Mouse (Mus musculus): Measurements from ENCODE around the gene Zfp418.
"Not testable (repeated sequence)": the region's sequence is repeated elsewhere in the genome, so short reads cannot be mapped to it uniquely, and the experiment has no call there.

The Zfp418 gene

DNA sequence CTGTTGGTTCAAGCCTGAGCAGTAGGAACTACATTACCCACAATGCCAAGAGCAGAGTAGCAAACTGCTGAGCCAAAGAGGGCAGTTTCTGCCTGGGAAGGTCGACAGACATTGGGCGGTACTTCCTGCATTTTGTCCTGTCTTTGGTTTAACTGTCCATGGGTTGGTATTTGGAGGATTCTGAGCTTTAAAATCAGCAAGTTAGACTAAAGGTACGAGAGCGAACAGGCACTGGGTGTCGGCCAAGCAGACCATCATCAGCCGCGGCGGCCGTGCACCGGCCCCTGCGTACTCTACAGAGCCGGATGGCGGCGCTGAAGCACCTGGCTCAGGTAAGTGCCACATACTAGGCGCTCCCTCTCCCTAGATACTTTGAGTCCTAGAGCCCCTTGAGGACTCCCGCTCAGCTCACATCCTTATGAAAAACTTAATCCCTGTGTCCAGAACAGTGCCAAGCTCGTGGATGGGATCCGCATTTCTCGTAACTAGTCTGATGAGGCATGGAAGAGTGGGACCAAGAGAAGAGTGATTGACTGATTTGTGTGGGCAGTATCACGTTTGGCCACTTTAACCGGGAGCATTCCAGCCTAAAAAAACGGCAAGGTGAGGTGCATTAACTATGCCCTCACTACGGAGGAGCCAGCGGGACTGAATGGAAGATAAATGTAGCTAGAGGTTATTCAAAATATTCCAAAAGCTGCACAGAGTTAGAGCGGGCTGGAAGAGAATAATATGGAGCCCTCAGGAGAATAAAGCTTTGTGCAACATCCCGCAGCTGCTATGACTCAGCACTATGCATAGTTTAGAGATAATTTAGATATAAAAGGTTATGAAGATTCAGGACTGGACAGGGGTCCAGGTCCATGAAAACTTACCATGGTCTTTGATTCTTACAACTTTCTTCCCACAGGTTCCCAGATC lies at the start of gene Zfp418:
Gene Zfp418, plus strand, starts transcription at position 104 of the 921 bp plus-strand sequence.
- DNase-seq (ENCODE audit: low spot score): peak; percentile 31

- DNase-seq (ENCODE audit: low spot score): no peak
Measured at GRCm38 (mm10) chr7:7121602-7121980, 49.5 kb upstream of the Zfp418 start.

DNA sequence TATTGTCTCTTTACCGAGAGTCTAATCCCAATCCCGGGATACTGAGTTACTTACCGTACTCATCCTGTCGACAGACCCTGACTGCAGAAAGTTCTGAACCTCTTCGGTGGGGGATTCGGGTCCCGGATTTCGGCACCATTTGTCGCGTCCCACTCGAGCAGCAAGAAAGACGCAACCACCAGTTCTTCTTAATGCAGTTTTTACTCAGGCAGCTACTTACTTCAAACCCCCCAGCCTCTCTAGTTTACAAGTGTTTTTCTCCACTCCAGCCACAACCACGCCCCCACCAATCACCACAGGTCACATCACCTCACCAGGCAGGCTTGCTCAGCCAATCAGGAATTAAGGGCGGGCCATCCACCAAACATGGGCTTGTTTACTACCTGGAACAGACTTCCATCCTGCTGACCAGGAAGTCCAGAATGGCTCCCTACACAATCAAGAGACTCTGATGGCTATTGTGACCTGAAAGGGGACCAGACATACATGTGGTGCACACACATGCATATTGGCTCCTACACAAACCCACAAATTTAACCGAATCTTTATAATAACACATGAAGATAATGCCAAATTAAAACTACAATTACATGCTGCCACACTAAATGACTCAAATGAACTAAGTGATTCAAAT lies 40.5 kb upstream of the Zfp418 start:
- DNase-seq (ENCODE audit: low spot score): not testable (repeated sequence)

DNA sequence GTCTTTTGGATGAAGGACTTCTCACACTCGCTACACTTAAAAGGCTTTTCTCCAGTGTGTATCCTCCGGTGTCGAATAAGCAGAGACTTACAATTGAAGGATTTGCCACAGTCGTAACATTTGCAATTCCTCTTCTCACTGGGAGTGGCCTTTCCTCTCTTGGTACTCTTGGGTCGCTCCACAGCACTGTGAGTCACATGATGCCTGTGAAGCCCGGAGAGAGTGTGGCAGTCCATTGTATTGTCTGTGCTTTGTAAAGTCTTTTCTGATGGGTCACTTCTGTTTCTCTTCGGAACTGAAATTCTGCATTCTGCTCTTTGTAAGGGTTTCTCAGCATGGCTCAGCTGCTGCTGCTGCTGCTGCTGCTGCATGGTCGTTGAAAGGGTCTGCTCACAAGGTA lies 38.4 kb upstream of the Zfp418 start:
- no peak for DNase-seq (ENCODE audit: low spot score)

- peak; percentile 25 for DNase-seq (ENCODE audit: low spot score)
Measured at GRCm38 (mm10) chr7:7136379-7136866, 34.7 kb upstream of the Zfp418 start, which contains the start of gene Zfp773. Gene Zfp773, minus strand, starts transcription at chr7:7136755.

GRCm38 (mm10) chr7:7144215-7144614 lies 26.9 kb upstream of the Zfp418 start:
- DNase-seq (ENCODE audit: low spot score): no peak

- no peak for DNase-seq (ENCODE audit: low spot score)
Measured at GRCm38 (mm10) chr7:7145991-7146608, 25.0 kb upstream of the Zfp418 start.

GRCm38 (mm10) chr7:7185897-7186296 lies 14.8 kb downstream of the Zfp418 start:
- no peak for DNase-seq (ENCODE audit: low spot score)

DNA sequence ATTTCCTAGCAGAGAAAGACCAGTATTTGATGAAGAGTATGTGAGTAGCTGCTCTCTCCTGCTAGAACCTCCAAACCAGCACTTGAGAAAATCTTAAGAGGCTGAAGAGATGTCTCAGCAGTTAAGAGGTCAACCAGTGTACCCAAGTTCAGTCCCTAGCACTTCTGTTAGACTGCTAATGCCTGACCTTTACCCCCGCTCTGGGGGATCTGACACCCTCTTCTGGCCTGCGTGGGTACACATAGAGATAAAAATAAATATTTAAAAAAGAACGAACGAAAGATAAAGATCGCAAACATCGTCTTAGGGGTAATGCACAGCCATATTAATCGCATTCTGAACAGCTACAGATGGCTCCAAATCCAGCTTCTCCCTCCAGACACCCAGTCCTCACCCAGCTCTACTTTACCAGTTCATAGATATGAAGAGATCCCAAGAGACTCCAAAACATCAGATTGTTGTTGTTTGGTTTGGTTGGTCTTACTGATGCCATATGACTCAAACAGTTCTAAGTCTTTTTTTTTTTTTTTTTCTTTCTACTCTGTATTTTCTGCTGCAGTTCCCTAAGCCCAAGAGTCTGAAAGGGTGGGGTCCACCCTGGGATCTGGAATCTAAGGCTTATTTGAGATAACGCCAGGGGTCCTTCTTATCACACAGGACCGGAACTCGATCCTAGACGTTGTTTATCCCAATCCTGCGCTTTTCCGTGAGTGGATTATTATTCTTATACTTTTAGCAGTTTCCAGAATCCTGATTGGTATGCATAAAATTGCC lies 16.5 kb downstream of the Zfp418 start:
- DNase-seq (ENCODE audit: low spot score): no peak

GRCm38 (mm10) chr7:7188191-7188942 lies 17.2 kb downstream of the Zfp418 start:
- DNase-seq (ENCODE audit: low spot score): peak; percentile 67

GRCm38 (mm10) chr7:7209313-7210151 lies 38.4 kb downstream of the Zfp418 start, which contains the start of gene Zfp772:
Gene Zfp772, minus strand, starts transcription at chr7:7209998.
- peak; percentile 72 for DNase-seq (ENCODE audit: low spot score)
